Mouse (Mus musculus) lung, postnatal 0 days (tissue): ENCODE results near the gene Gnaq.

Source experiments
- CTCF ChIP-seq: IDR thresholded peaks from 2 replicates; pipeline ENCODE4 v1.5.1; 2016; ENCODE audit warnings: antibody characterized with exemption, mild to moderate bottlenecking
- EP300 ChIP-seq: IDR thresholded peaks from 2 replicates; pipeline ENCODE4 v1.6.1; 2016; ENCODE audit warnings: antibody characterized with exemption, mild to moderate bottlenecking, control low read depth

DNA sequence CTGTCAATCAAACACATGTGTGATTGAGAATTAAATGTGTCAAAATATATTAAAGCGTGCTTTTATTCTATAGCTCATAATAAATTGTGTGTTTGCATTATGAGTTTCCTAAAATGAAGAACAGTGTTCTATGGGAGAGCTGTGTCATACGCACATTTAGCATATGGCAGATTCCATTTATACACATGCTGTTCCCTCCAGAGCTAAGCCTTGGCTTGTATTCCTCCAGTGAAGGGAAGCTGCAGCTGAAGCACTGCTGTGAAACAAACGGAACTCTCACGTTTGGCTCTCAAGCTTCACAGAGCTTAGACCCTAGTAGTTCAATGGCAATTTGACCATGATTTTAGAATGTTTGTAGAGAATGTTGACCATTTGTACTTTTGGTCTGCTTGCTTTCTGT lies 129.7 kb downstream of the Gnaq start:
- TF ChIP-seq CTCF: no peak
- TF ChIP-seq EP300: no peak
